In the genomic region with DNA sequence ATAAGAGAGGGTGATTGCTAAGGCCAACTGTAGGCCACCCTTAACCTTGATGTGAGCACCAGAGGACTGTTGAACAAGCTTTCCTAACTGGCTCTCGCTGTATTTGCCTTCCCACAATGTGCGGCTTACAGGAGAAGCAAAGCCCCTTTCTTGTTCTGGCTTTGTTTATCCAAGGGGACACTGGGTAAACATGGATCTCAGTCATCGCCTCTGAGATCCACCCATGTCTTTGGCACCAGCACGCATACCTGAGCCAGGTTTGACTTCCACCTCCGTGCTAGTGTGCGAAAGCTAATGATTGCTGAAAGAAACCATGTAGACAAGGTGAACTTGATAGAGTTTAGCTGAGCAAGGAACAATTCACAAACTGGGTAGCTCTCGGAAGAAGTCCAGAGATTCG, we compare ENCODE assay signal across 20 mouse cellular contexts. TPM values are rescaled to one million over a fixed set of nuclear protein-coding genes. Genes with fewer than 3 reads are reported as not detected.
"Had no signal": no experiment of that assay in that cellular context is flagged by ENCODE, and none has a peak within 500 bp of the region (broad histone marks: within the 10 kb centered on the region; RNA-seq: fewer than 3 reads in every experiment).

No protein-coding gene starts in this region.

- H3K9ac ChIP-seq: liver, embryonic 12.5 days; liver, embryonic 14.5 days; midbrain, embryonic 12.5 days; neural tube, embryonic 13.5 days; neural tube, embryonic 15.5 days had no signal

- H3K4me3 ChIP-seq: liver, embryonic 12.5 days; midbrain, embryonic 10.5 days; midbrain, embryonic 12.5 days; myocyte; neural tube, embryonic 13.5 days; neural tube, embryonic 15.5 days had no signal

- H3K4me1 ChIP-seq: liver, embryonic 12.5 days; midbrain, embryonic 10.5 days; midbrain, embryonic 12.5 days; neural tube, embryonic 13.5 days; neural tube, embryonic 15.5 days had no signal

- H3K4me2 ChIP-seq: liver, embryonic 12.5 days; midbrain, embryonic 12.5 days; neural tube, embryonic 13.5 days; neural tube, embryonic 15.5 days had no signal

- H3K36me3 ChIP-seq: liver, embryonic 12.5 days; midbrain, embryonic 10.5 days; midbrain, embryonic 12.5 days; neural tube, embryonic 13.5 days; neural tube, embryonic 15.5 days had no signal

- H3K9me3 ChIP-seq: liver, embryonic 12.5 days; midbrain, embryonic 10.5 days; midbrain, embryonic 12.5 days; neural tube, embryonic 13.5 days; neural tube, embryonic 15.5 days had no signal

- H3K27me3 ChIP-seq: liver, embryonic 12.5 days; midbrain, embryonic 12.5 days; neural tube, embryonic 13.5 days; neural tube, embryonic 15.5 days had no signal

- DNase-seq: lung, postnatal 10 days; lung, postnatal 4 days; midbrain, embryonic 14.5 days; retina, postnatal 1 day; right cerebral cortex, adult 18-20 months; right cerebral cortex, postnatal 25 days; right cerebral cortex, postnatal 4 days; spleen, adult 18-20 months; thymus, adult 2 months; thymus, postnatal 25 days; thymus, postnatal 4 days had no signal

- H3K27ac ChIP-seq: liver, embryonic 12.5 days; liver, embryonic 14.5 days; midbrain, embryonic 10.5 days; midbrain, embryonic 12.5 days; neural tube, embryonic 13.5 days; neural tube, embryonic 15.5 days had no signal

- ATAC-seq: liver, embryonic 12.5 days; midbrain, embryonic 16.5 days had no signal

RNA-seq across cellular contexts. Expression of a gene that starts 41.2 kb away (rescaled TPM):
- polyA plus RNA-seq: myocyte had no signal

RNA-seq across cellular contexts. Expression of a gene that starts 49.8 kb away (rescaled TPM):
- polyA plus RNA-seq: midbrain, embryonic 12.5 days; myocyte; neural tube, embryonic 11.5 days; neural tube, embryonic 13.5 days had no signal
